Mouse (Mus musculus): ENCODE results near the gene 4930402H24Rik.

The 4930402H24Rik gene

GRCm38 (mm10) chr2:130805146-130805545 lies 101.1 kb downstream of the 4930402H24Rik start:
- DNase-seq = no peak

GRCm38 (mm10) chr2:130803706-130804105 lies 102.5 kb downstream of the 4930402H24Rik start:
- DNase-seq = no peak

GRCm38 (mm10) chr2:130795731-130796130 lies 110.5 kb downstream of the 4930402H24Rik start:
- DNase-seq = no peak

- DNase-seq = peak; percentile 10
Measured at GRCm38 (mm10) chr2:130791722-130792121, 114.5 kb downstream of the 4930402H24Rik start.

GRCm38 (mm10) chr2:130789642-130790041 lies 116.6 kb downstream of the 4930402H24Rik start:
- no peak for DNase-seq

- DNase-seq = no peak
Measured at GRCm38 (mm10) chr2:130789039-130789438, 117.2 kb downstream of the 4930402H24Rik start.

- peak; percentile 5 for DNase-seq
Measured at GRCm38 (mm10) chr2:130784939-130785338, 121.3 kb downstream of the 4930402H24Rik start.

- no peak for DNase-seq
Measured at GRCm38 (mm10) chr2:130780615-130781303, 125.4 kb downstream of the 4930402H24Rik start.

GRCm38 (mm10) chr2:130779935-130780334 lies 126.3 kb downstream of the 4930402H24Rik start:
- DNase-seq = no peak

- DNase-seq = peak; percentile 49
Measured at GRCm38 (mm10) chr2:130776610-130777009, 129.6 kb downstream of the 4930402H24Rik start.

GRCm38 (mm10) chr2:130767483-130767882 lies 138.7 kb downstream of the 4930402H24Rik start:
- DNase-seq = no peak

- no peak for DNase-seq
Measured at GRCm38 (mm10) chr2:130765396-130765795, 140.8 kb downstream of the 4930402H24Rik start.

- no peak for DNase-seq
Measured at GRCm38 (mm10) chr2:130760876-130761275, 145.3 kb downstream of the 4930402H24Rik start.

GRCm38 (mm10) chr2:130755061-130755607 lies 151.1 kb downstream of the 4930402H24Rik start:
- DNase-seq = no peak

GRCm38 (mm10) chr2:130754596-130754995 lies 151.6 kb downstream of the 4930402H24Rik start:
- DNase-seq = no peak

- peak; percentile 15 for DNase-seq
Measured at GRCm38 (mm10) chr2:130750449-130750848, 155.8 kb downstream of the 4930402H24Rik start.

- peak; percentile 13 for DNase-seq
Measured at GRCm38 (mm10) chr2:130749708-130750107, 156.5 kb downstream of the 4930402H24Rik start.

GRCm38 (mm10) chr2:130743576-130743975 lies 162.6 kb downstream of the 4930402H24Rik start:
- no peak for DNase-seq

GRCm38 (mm10) chr2:130740096-130740495 lies 166.1 kb downstream of the 4930402H24Rik start:
- DNase-seq = no peak

- DNase-seq = no peak
Measured at GRCm38 (mm10) chr2:130738019-130738418, 168.2 kb downstream of the 4930402H24Rik start.

GRCm38 (mm10) chr2:130735281-130735680 lies 170.9 kb downstream of the 4930402H24Rik start:
- DNase-seq = no peak

- DNase-seq = peak; percentile 13
Measured at GRCm38 (mm10) chr2:130733444-130733843, 172.8 kb downstream of the 4930402H24Rik start.

GRCm38 (mm10) chr2:130731855-130732254 lies 174.4 kb downstream of the 4930402H24Rik start:
- no peak for DNase-seq

- peak; percentile 63 for DNase-seq
Measured at GRCm38 (mm10) chr2:130730746-130731145, 175.5 kb downstream of the 4930402H24Rik start.
